9 mouse cellular contexts compared by ENCODE assay signal in genomic region chr4:83527921-83528320, GRCm38 (mm10). TPM values are rescaled to one million over a fixed set of nuclear protein-coding genes. Genes with fewer than 3 reads are reported as not detected.
DNase-seq lines count a peak whose midpoint lies in the region; ATAC-seq and TF ChIP-seq lines count a peak whose summit lies in the region.
"Had no signal": no experiment of that assay in that cellular context is flagged by ENCODE, and none has a peak within 500 bp of the region (broad histone marks: within the 10 kb centered on the region; RNA-seq: fewer than 3 reads in every experiment).

No protein-coding gene starts in this region.

- no peak overlapping the region for H3K4me2 ChIP-seq in forebrain, postnatal 0 days (ENCODE audit: low read depth)
- no peak overlapping the region for H3K4me2 ChIP-seq in forebrain, embryonic 12.5 days
- no peak overlapping the region for H3K4me2 ChIP-seq in midbrain, embryonic 14.5 days (ENCODE audit: low read length)
- no peak overlapping the region for H3K4me2 ChIP-seq in midbrain, embryonic 15.5 days
- H3K4me2 ChIP-seq: midbrain, embryonic 12.5 days had no signal

- DNase-seq in forebrain, postnatal 0 days: no peak
- peak; percentile 50 for DNase-seq in midbrain, embryonic 14.5 days
- DNase-seq in heart, postnatal 4 days: peak; percentile 61
- peak; percentile 27 to 47 for DNase-seq in spleen, adult 2 months (ENCODE audit: low read depth in 1 of 2, low spot score in 2 of 2)
- no peak for DNase-seq in right cerebral cortex, postnatal 4 days

- H3K4me3 ChIP-seq in forebrain, postnatal 0 days (ENCODE audit: low read depth, low read length): no peak overlapping the region
- no peak overlapping the region for H3K4me3 ChIP-seq in forebrain, embryonic 12.5 days (replicated peaks)
- H3K4me3 ChIP-seq in midbrain, embryonic 14.5 days (replicated peaks; ENCODE audit: low read depth, low read length): no peak overlapping the region
- H3K4me3 ChIP-seq in midbrain, embryonic 15.5 days: no peak overlapping the region
- H3K4me3 ChIP-seq in spleen, adult 2 months (ENCODE audit: extremely low read depth, insufficient read depth, insufficient read length): no peak overlapping the region
- H3K4me3 ChIP-seq: midbrain, embryonic 12.5 days had no signal

- TF ChIP-seq CTCF in forebrain, postnatal 0 days (IDR thresholded peaks at IDR 0.05; ENCODE audit: low read depth): peak; percentile 52
- TF ChIP-seq CTCF in spleen, adult 2 months (IDR thresholded peaks at IDR 0.05; ENCODE audit: extremely low read depth, insufficient read depth, insufficient read length, insufficient replicate concordance): no peak

- no peaks in the 10 kb centered on the region for H3K36me3 ChIP-seq in forebrain, postnatal 0 days (ENCODE audit: insufficient read depth)
- H3K36me3 ChIP-seq in forebrain, embryonic 12.5 days (replicated peaks): no peaks in the 10 kb centered on the region
- no peaks in the 10 kb centered on the region for H3K36me3 ChIP-seq in midbrain, embryonic 14.5 days (ENCODE audit: control insufficient read depth, insufficient read depth, low read length)
- no peaks in the 10 kb centered on the region for H3K36me3 ChIP-seq in midbrain, embryonic 15.5 days (replicated peaks)
- H3K36me3 ChIP-seq in spleen, adult 2 months (ENCODE audit: control insufficient read depth, insufficient read depth, low read length): no peaks in the 10 kb centered on the region
- H3K36me3 ChIP-seq: midbrain, embryonic 12.5 days had no signal

- ATAC-seq in forebrain, postnatal 0 days: no peak
- ATAC-seq in forebrain, embryonic 12.5 days (ENCODE audit: low FRiP score): no peak
- no peak for ATAC-seq in midbrain, embryonic 14.5 days (ENCODE audit: low FRiP score, low TSS enrichment)
- ATAC-seq in midbrain, embryonic 15.5 days (replicated peaks): no peak
- ATAC-seq in megakaryocyte-erythroid progenitor cell, adult 5-6 weeks (replicated peaks; ENCODE audit: low FRiP score, low TSS enrichment, poor library complexity, severe bottlenecking): no peak

- no peak overlapping the region for H3K27ac ChIP-seq in forebrain, postnatal 0 days (ENCODE audit: low read depth, low read length)
- H3K27ac ChIP-seq in forebrain, embryonic 12.5 days: no peak overlapping the region
- no peak overlapping the region for H3K27ac ChIP-seq in midbrain, embryonic 14.5 days (replicated peaks; ENCODE audit: low read depth, low read length)
- H3K27ac ChIP-seq in midbrain, embryonic 15.5 days: no peak overlapping the region
- no peak overlapping the region for H3K27ac ChIP-seq in spleen, adult 2 months (ENCODE audit: insufficient read depth, low read length)
- H3K27ac ChIP-seq: midbrain, embryonic 12.5 days had no signal

- no peak overlapping the region for H3K9ac ChIP-seq in forebrain, postnatal 0 days
- H3K9ac ChIP-seq in forebrain, embryonic 12.5 days: no peak overlapping the region
- no peak overlapping the region for H3K9ac ChIP-seq in midbrain, embryonic 14.5 days (replicated peaks; ENCODE audit: low read length)
- no peak overlapping the region for H3K9ac ChIP-seq in midbrain, embryonic 15.5 days
- H3K9ac ChIP-seq: midbrain, embryonic 12.5 days had no signal

- 0 out of 2 replicates have a peak, but pooled peaks cover 5% of the 10 kb centered on the region for H3K4me1 ChIP-seq in forebrain, postnatal 0 days (ENCODE audit: insufficient read depth)
- peaks cover 34% of the 10 kb centered on the region for H3K4me1 ChIP-seq in forebrain, embryonic 12.5 days
- H3K4me1 ChIP-seq in midbrain, embryonic 14.5 days (ENCODE audit: control insufficient read depth, insufficient read depth, low read length): peaks cover 3% of the 10 kb centered on the region; the same call in 1 of the 2 replicates
- peaks cover 21% of the 10 kb centered on the region for H3K4me1 ChIP-seq in midbrain, embryonic 15.5 days
- H3K4me1 ChIP-seq in spleen, adult 2 months (ENCODE audit: control insufficient read depth, insufficient read depth, insufficient read length): no peaks in the 10 kb centered on the region; the same call in 1 of the 2 replicates

- no peaks in the 10 kb centered on the region for H3K27me3 ChIP-seq in forebrain, postnatal 0 days (ENCODE audit: insufficient read depth, low read length)
- H3K27me3 ChIP-seq in forebrain, embryonic 12.5 days: no peaks in the 10 kb centered on the region
- H3K27me3 ChIP-seq in midbrain, embryonic 14.5 days (ENCODE audit: control insufficient read depth, insufficient read depth, low read length): no peaks in the 10 kb centered on the region
- no peaks in the 10 kb centered on the region for H3K27me3 ChIP-seq in midbrain, embryonic 15.5 days (replicated peaks)
- H3K27me3 ChIP-seq in spleen, adult 2 months (ENCODE audit: control insufficient read depth, insufficient read depth, low read length): no peaks in the 10 kb centered on the region
- H3K27me3 ChIP-seq: midbrain, embryonic 12.5 days had no signal

- H3K9me3 ChIP-seq in forebrain, postnatal 0 days (ENCODE audit: low read length): no peaks in the 10 kb centered on the region
- H3K9me3 ChIP-seq in forebrain, embryonic 12.5 days: no peaks in the 10 kb centered on the region
- H3K9me3 ChIP-seq in midbrain, embryonic 14.5 days (ENCODE audit: control insufficient read depth, low read length): no peaks in the 10 kb centered on the region
- no peaks in the 10 kb centered on the region for H3K9me3 ChIP-seq in midbrain, embryonic 15.5 days
- H3K9me3 ChIP-seq: midbrain, embryonic 12.5 days had no signal

- TF ChIP-seq POLR2A in spleen, adult 2 months (IDR thresholded peaks at IDR 0.05; ENCODE audit: low read depth, low read length): no peak

RNA-seq across cellular contexts. Expression of gene Ccdc171, which starts 2.6 kb away (rescaled TPM):
- total RNA-seq in forebrain, postnatal 0 days (2014; rRNA removed): 3.9 and 4.6 TPM in 2 replicates
- polyA plus RNA-seq in forebrain, postnatal 0 days (2015; fragmentation: Nextera tagmentation; extraction: Ambion mirVana): 1.5 and 2.9 TPM in 2 replicates
- 6.0 and 8.3 TPM in 2 replicates for polyA plus RNA-seq in forebrain, embryonic 12.5 days (2016; fragmentation: Nextera tagmentation; extraction: Ambion mirVana)
- polyA plus RNA-seq in midbrain, embryonic 14.5 days (2014; fragmentation: Nextera tagmentation; extraction: Ambion mirVana): 3.5 and 4.7 TPM in 2 replicates
- polyA plus RNA-seq in midbrain, embryonic 15.5 days (2015; fragmentation: Nextera tagmentation; extraction: Ambion mirVana): 3.9 and 4.2 TPM in 2 replicates
- total RNA-seq in heart, postnatal 4 days (2021): 1 to 10 TPM; 1.4 to 1.5 TPM
- polyA plus RNA-seq in spleen, adult 2 months (2012; rRNA removed): 0.80 and 1.0 TPM in 2 replicates
- total RNA-seq in megakaryocyte-erythroid progenitor cell, adult 5-6 weeks (2014; fragmentation: Nextera tagmentation): 24.1 and 27.3 TPM in 2 replicates
- total RNA-seq in megakaryocyte-erythroid progenitor cell, adult 5-6 weeks (2017): 22.4 and 28.7 TPM in 2 replicates

RNA-seq across cellular contexts. Expression of gene Psip1, which starts 41.7 kb away (rescaled TPM):
- 248 and 298 TPM in 2 replicates for total RNA-seq in forebrain, postnatal 0 days (2014; rRNA removed)
- 284 and 309 TPM in 2 replicates for polyA plus RNA-seq in forebrain, postnatal 0 days (2015; fragmentation: Nextera tagmentation; extraction: Ambion mirVana)
- 488 and 520 TPM in 2 replicates for polyA plus RNA-seq in forebrain, embryonic 12.5 days (2016; fragmentation: Nextera tagmentation; extraction: Ambion mirVana)
- polyA plus RNA-seq in midbrain, embryonic 14.5 days (2014; fragmentation: Nextera tagmentation; extraction: Ambion mirVana): 381 and 396 TPM in 2 replicates
- 253 and 273 TPM in 2 replicates for polyA plus RNA-seq in midbrain, embryonic 15.5 days (2015; fragmentation: Nextera tagmentation; extraction: Ambion mirVana)
- 10 to 100 TPM; 64.5 to 68.7 TPM for total RNA-seq in heart, postnatal 4 days (2021)
- 17.5 and 42.2 TPM in 2 replicates for polyA plus RNA-seq in spleen, adult 2 months (2012; rRNA removed)
- total RNA-seq in megakaryocyte-erythroid progenitor cell, adult 5-6 weeks (2014; fragmentation: Nextera tagmentation): 189 and 197 TPM in 2 replicates
- total RNA-seq in megakaryocyte-erythroid progenitor cell, adult 5-6 weeks (2017): 355 and 428 TPM in 2 replicates

Comparison
In these comparisons a context has a peak if more than half of its experiments do, and no peak if none do; other contexts are left out.
1. DNase-seq: peak in midbrain, embryonic 14.5 days (single experiment), heart, postnatal 4 days (single experiment) and spleen, adult 2 months (2 of 2); none in forebrain, postnatal 0 days (single experiment) and right cerebral cortex, postnatal 4 days (single experiment).